38 mouse cellular contexts compared by ENCODE assay signal in the genomic region with DNA sequence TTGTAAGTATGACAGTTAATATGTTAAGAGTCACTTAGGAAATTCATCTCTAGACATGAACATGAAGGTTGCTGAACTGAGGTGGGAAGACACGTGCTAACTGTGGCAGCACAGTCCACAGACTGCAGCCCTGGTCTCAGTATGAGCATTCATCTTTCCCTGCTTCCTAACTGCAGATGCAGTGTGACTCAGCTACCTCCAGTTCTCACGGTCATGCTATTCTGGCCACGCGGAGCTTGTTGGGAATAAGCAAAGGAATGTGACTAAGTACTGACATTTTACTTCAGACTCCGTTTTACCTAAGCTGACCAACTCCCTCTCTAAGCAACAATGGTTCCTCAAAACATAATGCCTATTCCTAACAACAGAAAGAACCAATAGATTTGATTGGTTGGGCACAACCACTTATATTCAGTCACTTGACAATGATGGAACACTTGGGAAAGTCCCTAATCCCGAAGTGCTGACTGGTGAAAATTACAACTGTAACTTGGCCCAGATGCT. TPM values are rescaled to one million over a fixed set of nuclear protein-coding genes. Genes with fewer than 3 reads are reported as not detected.
DNase-seq lines count a peak whose midpoint lies in the region; ATAC-seq and TF ChIP-seq lines count a peak whose summit lies in the region.
"Had no signal": no experiment of that assay in that cellular context is flagged by ENCODE, and none has a peak within 500 bp of the region (broad histone marks: within the 10 kb centered on the region; RNA-seq: fewer than 3 reads in every experiment).

No protein-coding gene starts in this region.

- H3K36me3 ChIP-seq in lung, postnatal 0 days (ENCODE audit: insufficient read depth, low read length), result peaks cover 4% of the 10 kb centered on the region; the same call in 1 of the 2 replicates
- H3K36me3 ChIP-seq in forebrain, embryonic 14.5 days (ENCODE audit: control insufficient read depth, insufficient read depth, low read length), result no peaks in the 10 kb centered on the region
- H3K36me3 ChIP-seq: forebrain, embryonic 12.5 days; hindbrain, embryonic 10.5 days; neural tube, embryonic 12.5 days had no signal

- no peak for ATAC-seq in lung, postnatal 0 days
- no peak for ATAC-seq in forebrain, embryonic 14.5 days
- ATAC-seq: hindbrain, postnatal 0 days; intestine, embryonic 16.5 days; liver, postnatal 0 days had no signal

- H3K27me3 ChIP-seq in lung, postnatal 0 days (replicated peaks; ENCODE audit: insufficient read depth, low read length), result no peaks in the 10 kb centered on the region
- no peaks in the 10 kb centered on the region for H3K27me3 ChIP-seq in forebrain, embryonic 14.5 days (replicated peaks; ENCODE audit: control insufficient read depth, insufficient read depth, low read length)
- H3K27me3 ChIP-seq: forebrain, embryonic 12.5 days; neural tube, embryonic 12.5 days had no signal

- DNase-seq in lung, postnatal 0 days (ENCODE audit: low spot score), result peak; percentile 18
- DNase-seq in lung, postnatal 4 days, result no peak
- DNase-seq in NIH3T3 (ENCODE audit: low read depth), result peak; percentile 60
- DNase-seq in adrenal gland, postnatal 14 days, result peak; percentile 44
- peak; percentile 69 for DNase-seq in fibroblast of lung, adult 2 months (ENCODE audit: low read depth)
- no peak for DNase-seq in left cerebral cortex, postnatal 10 days (ENCODE audit: extremely low spot score in 1 of 2, low spot score in 2 of 2)
- no peak for DNase-seq in forebrain, embryonic 14.5 days (ENCODE audit: low spot score)
- DNase-seq: B cell, adult 2 months; cerebellum, adult 18-20 months; cerebellum, postnatal 14 days; gastrocnemius, postnatal 10 days; kidney, adult 9 months; kidney, postnatal 25 days; liver, postnatal 0 days; lung, postnatal 10 days; midbrain, embryonic 14.5 days; retina, postnatal 1 day; right cerebral cortex, postnatal 25 days; spleen, adult 18-20 months; thymus, postnatal 25 days had no signal

- H3K9me3 ChIP-seq in lung, postnatal 0 days (ENCODE audit: low read length), result no peaks in the 10 kb centered on the region
- H3K9me3 ChIP-seq in forebrain, embryonic 14.5 days (replicated peaks; ENCODE audit: control insufficient read depth, low read length), result no peaks in the 10 kb centered on the region
- H3K9me3 ChIP-seq: forebrain, embryonic 12.5 days; hindbrain, embryonic 10.5 days; neural tube, embryonic 12.5 days had no signal

- intact Hi-C loops in left cerebral cortex, postnatal 10 days (cut with DNase I), result loop anchor here (5.0 kb wide), 1 partner anchor 209 kb away; no protein-coding TSS in a partner anchor

- 64% methylated on average over 6 of the region's 6 CpGs for WGBS in lung, postnatal 0 days
- WGBS in forebrain, embryonic 14.5 days, result 84% methylated on average over 6 of the region's 6 CpGs

- no peak overlapping the region for H3K4me3 ChIP-seq in lung, postnatal 0 days (ENCODE audit: low read depth, low read length)
- H3K4me3 ChIP-seq in forebrain, embryonic 14.5 days (ENCODE audit: low read depth, low read length), result no peak overlapping the region
- H3K4me3 ChIP-seq: forebrain, embryonic 12.5 days; hindbrain, embryonic 10.5 days; neural tube, embryonic 12.5 days had no signal

- H3K9ac ChIP-seq in lung, postnatal 0 days (replicated peaks; ENCODE audit: low read depth), result no peak overlapping the region
- no peak overlapping the region for H3K9ac ChIP-seq in forebrain, embryonic 14.5 days (ENCODE audit: low read length)
- H3K9ac ChIP-seq: forebrain, embryonic 12.5 days; liver, postnatal 0 days; neural tube, embryonic 12.5 days had no signal

- H3K4me2 ChIP-seq in lung, postnatal 0 days (replicated peaks; ENCODE audit: low read depth, low read length), result no peak overlapping the region
- H3K4me2 ChIP-seq in forebrain, embryonic 14.5 days (ENCODE audit: low read length), result no peak overlapping the region
- H3K4me2 ChIP-seq: forebrain, embryonic 12.5 days; heart, embryonic 11.5 days; neural tube, embryonic 12.5 days had no signal

- no peak overlapping the region for H3K27ac ChIP-seq in lung, postnatal 0 days (ENCODE audit: low read length)
- H3K27ac ChIP-seq in forebrain, embryonic 14.5 days (ENCODE audit: low read depth, low read length), result no peak overlapping the region
- H3K27ac ChIP-seq: forebrain, embryonic 12.5 days; hindbrain, embryonic 10.5 days; hindbrain, postnatal 0 days; neural tube, embryonic 12.5 days had no signal

- no peak for TF ChIP-seq EP300 in lung, postnatal 0 days (IDR thresholded peaks at IDR 0.05)

- no peak for TF ChIP-seq CTCF in lung, postnatal 0 days (IDR thresholded peaks at IDR 0.05)

- H3K4me1 ChIP-seq in lung, postnatal 0 days (ENCODE audit: insufficient read depth, low read depth, low read length), result no peaks in the 10 kb centered on the region
- H3K4me1 ChIP-seq in forebrain, embryonic 14.5 days (ENCODE audit: control insufficient read depth, insufficient read depth, low read length), result no peaks in the 10 kb centered on the region
- H3K4me1 ChIP-seq: forebrain, embryonic 12.5 days; hindbrain, embryonic 10.5 days; neural tube, embryonic 12.5 days had no signal

RNA-seq across cellular contexts. Expression of a gene that starts 19.4 kb away (rescaled TPM):
- 162 TPM in 2 replicates for polyA plus RNA-seq in lung, postnatal 0 days (2015; fragmentation: Nextera tagmentation; extraction: Ambion mirVana)
- total RNA-seq in adrenal gland, postnatal 14 days (2021), result 52.0 and 54.5 TPM in 2 replicates
- total RNA-seq in left cerebral cortex, postnatal 10 days (2021), result 10 to 100 TPM; 43.2 to 48.6 TPM
- polyA plus RNA-seq in forebrain, embryonic 14.5 days (2014; fragmentation: Nextera tagmentation; extraction: Ambion mirVana), result 101 and 109 TPM in 2 replicates

RNA-seq across cellular contexts. Expression of a gene that starts 24.3 kb away (rescaled TPM):
- not detected in 2 replicates for polyA plus RNA-seq in lung, postnatal 0 days (2015; fragmentation: Nextera tagmentation; extraction: Ambion mirVana)
- not detected in 2 replicates for total RNA-seq in adrenal gland, postnatal 14 days (2021)
- total RNA-seq in left cerebral cortex, postnatal 10 days (2021), result not detected
- polyA plus RNA-seq in forebrain, embryonic 14.5 days (2014; fragmentation: Nextera tagmentation; extraction: Ambion mirVana), result not detected in 2 replicates
- total RNA-seq: adrenal gland, adult 18-20 months; gastrocnemius, postnatal 10 days; granulocyte monocyte progenitor cell, adult 5-6 weeks; hindbrain, postnatal 0 days; layer of hippocampus, postnatal 10 days; left cerebral cortex, adult 8-10 months; liver, adult 2 months; megakaryocyte progenitor cell, adult 5-6 weeks; MEL had no signal
- polyA plus RNA-seq: embryonic facial prominence, embryonic 11.5 days; forebrain, embryonic 12.5 days; frontal cortex, adult 2 months; heart, embryonic 11.5 days; heart, postnatal 0 days; hindbrain, embryonic 10.5 days; hindbrain, postnatal 0 days; intestine, embryonic 16.5 days; limb, embryonic 11.5 days; liver, adult 2 months; liver, postnatal 0 days; midbrain, embryonic 14.5 days; neural tube, embryonic 12.5 days; stomach, embryonic 14.5 days had no signal

RNA-seq across cellular contexts. Expression of a gene that starts 40.9 kb away (rescaled TPM):
- 9.6 and 10.1 TPM in 2 replicates for polyA plus RNA-seq in lung, postnatal 0 days (2015; fragmentation: Nextera tagmentation; extraction: Ambion mirVana)
- 23.5 and 26.6 TPM in 2 replicates for total RNA-seq in adrenal gland, postnatal 14 days (2021)
- 10 to 100 TPM; 19.5 to 26.3 TPM for total RNA-seq in left cerebral cortex, postnatal 10 days (2021)
- 6.7 and 10.0 TPM in 2 replicates for polyA plus RNA-seq in forebrain, embryonic 14.5 days (2014; fragmentation: Nextera tagmentation; extraction: Ambion mirVana)

RNA-seq across cellular contexts. Expression of a gene that starts 48.6 kb away (rescaled TPM):
- polyA plus RNA-seq in lung, postnatal 0 days (2015; fragmentation: Nextera tagmentation; extraction: Ambion mirVana), result 0.12 TPM in 1 of 2 replicates, not detected in the other
- total RNA-seq in adrenal gland, postnatal 14 days (2021), result 0.68 and 7.3 TPM in 2 replicates
- not detected for total RNA-seq in left cerebral cortex, postnatal 10 days (2021)
- not detected in 2 replicates for polyA plus RNA-seq in forebrain, embryonic 14.5 days (2014; fragmentation: Nextera tagmentation; extraction: Ambion mirVana)
- total RNA-seq: adrenal gland, adult 18-20 months; gastrocnemius, postnatal 10 days; granulocyte monocyte progenitor cell, adult 5-6 weeks; hindbrain, postnatal 0 days; layer of hippocampus, postnatal 10 days; left cerebral cortex, adult 8-10 months; megakaryocyte progenitor cell, adult 5-6 weeks; MEL had no signal
- polyA plus RNA-seq: embryonic facial prominence, embryonic 11.5 days; forebrain, embryonic 12.5 days; frontal cortex, adult 2 months; heart, postnatal 0 days; hindbrain, embryonic 10.5 days; hindbrain, postnatal 0 days; limb, embryonic 11.5 days; midbrain, embryonic 14.5 days; neural tube, embryonic 12.5 days had no signal

Comparison
In these comparisons a context has a peak if more than half of its experiments do, and no peak if none do; other contexts are left out.
1. DNase-seq: peak in lung, postnatal 0 days (single experiment), NIH3T3 (single experiment), adrenal gland, postnatal 14 days (single experiment) and fibroblast of lung, adult 2 months (single experiment); none in lung, postnatal 4 days (0 of 2), left cerebral cortex, postnatal 10 days (0 of 2) and forebrain, embryonic 14.5 days (single experiment).